Mouse (Mus musculus) embryonic facial prominence, embryonic 13.5 days (tissue): Measurements from ENCODE around the gene Ppp1r3f. TPM values are rescaled to one million over a fixed set of nuclear protein-coding genes. Genes with fewer than 3 reads are reported as not detected.
A peak's percentile ranks its signal among the peaks of the same experiment; 100 is the strongest.

Experiments
- ATAC-seq: fragments of 200-750 bp; cut with Nextera tagmentation; 2 replicates; pipeline ENCODE4 v1.8.0; 2017; ENCODE audit warnings: low read depth; ENCODE audit not compliant: insufficient number of reproducible peaks, insufficient read depth, low FRiP score, low TSS enrichment
- H3K27ac ChIP-seq: fragments of 300-500 bp; sonication (generic); 2 replicates; pipeline ENCODE4 v1.5.1; 2015; ENCODE audit warnings: moderate library complexity, mild to moderate bottlenecking, inconsistent platforms
- H3K27me3 ChIP-seq: fragments of 300-500 bp; sonication (generic); 2 replicates; pipeline ENCODE4 v1.6.1; 2015; ENCODE audit warnings: mild to moderate bottlenecking, inconsistent platforms
- H3K36me3 ChIP-seq: fragments of 300-500 bp; sonication (generic); 2 replicates; pipeline ENCODE4 v1.6.1; 2015; ENCODE audit warnings: mild to moderate bottlenecking, inconsistent platforms
- H3K4me1 ChIP-seq: fragments of 300-500 bp; sonication (generic); 2 replicates; pipeline ENCODE4 v1.6.1; 2015; ENCODE audit warnings: inconsistent platforms
- H3K4me2 ChIP-seq: fragments of 300-500 bp; sonication (generic); 2 replicates; pipeline ENCODE4 v1.6.1; 2015; ENCODE audit warnings: moderate library complexity, mild to moderate bottlenecking, inconsistent platforms
- H3K4me3 ChIP-seq: fragments of 300-500 bp; sonication (generic); 2 replicates; pipeline ENCODE4 v1.5.1; 2015; ENCODE audit warnings: mild to moderate bottlenecking, inconsistent platforms
- H3K9ac ChIP-seq: fragments of 300-500 bp; sonication (generic); 2 replicates; pipeline ENCODE4 v1.6.1; 2015; ENCODE audit warnings: mild to moderate bottlenecking, inconsistent platforms
- H3K9me3 ChIP-seq: fragments of 300-500 bp; sonication (generic); 2 replicates; pipeline ENCODE4 v1.6.1; 2016; ENCODE audit warnings: inconsistent platforms
- WGBS: fragments of 180-500 bp; shearing (Covaris S2); methylation state at CpG from one replicate; pipeline ENCODE4 v1.1.7; 2015; ENCODE audit warnings: mixed read lengths; 5-methylcytosine and 5-hydroxymethylcytosine counted together
- polyA plus RNA-seq: library from polyadenylated mRNA; unstranded; fragments of >200 nt; fragmentation: Nextera tagmentation; extraction: Ambion mirVana; gene quantifications from 2 replicates; pipeline ENCODE4 v1.2.1, GENCODE M21; 2015

The Ppp1r3f gene
- polyA plus RNA-seq, 1 experiment from 2014 or later, result 2.5 TPM

GRCm38 (mm10) chrX:7581151-7581550 is 7.1 kb upstream of the Ppp1r3f start:
- no peak for ATAC-seq
- Histone ChIP-seq H3K9me3 (no peaks in the 10 kb centered on the region), H3K4me3 (no peak overlapping the region), H3K9ac (no peak overlapping the region), H3K27me3 (no peaks in the 10 kb centered on the region), H3K4me1 (no peaks in the 10 kb centered on the region), H3K36me3 (0 out of 2 replicates have a peak, but pooled peaks cover 3% of the 10 kb centered on the region), H3K4me2 (no peak overlapping the region), H3K27ac (no peak overlapping the region)
- WGBS, result 96% methylated on average over 2 of the region's 2 CpGs

GRCm38 (mm10) chrX:7574885-7575231 is 775 bp upstream of the Ppp1r3f start:
- WGBS, result 29% methylated on average over 5 of the region's 6 CpGs
- Histone ChIP-seq H3K9me3 (no peaks in the 10 kb centered on the region), H3K4me1 (peaks cover 9% of the 10 kb centered on the region; the same call in 1 of the 2 replicates), H3K27ac (peak overlapping the region; percentile 48; the same call in 1 of the 2 replicates), H3K27me3 (no peaks in the 10 kb centered on the region), H3K36me3 (no peaks in the 10 kb centered on the region), H3K4me2 (peak overlapping the region; percentile 53), H3K9ac (no peak overlapping the region), H3K4me3 (peak overlapping the region; percentile 56)
- no peak for ATAC-seq

- Histone ChIP-seq H3K4me3 (peak within 1 kb of the TSS; percentile 56), H3K27me3 (no peaks in the 10 kb centered on the region), H3K4me1 (peaks cover 9% of the 10 kb centered on the region; the same call in 1 of the 2 replicates), H3K36me3 (no peaks in the 10 kb centered on the region), H3K9me3 (no peaks in the 10 kb centered on the region), H3K4me2 (peak within 1 kb of the TSS; percentile 63), H3K9ac (peak within 1 kb of the TSS; percentile 77), H3K27ac (peak within 1 kb of the TSS; percentile 84)
- 37% methylated on average over 72 of the region's 72 CpGs for WGBS
- peak; percentile 40; the same call in 1 of the 2 replicates for ATAC-seq
Measured at GRCm38 (mm10) chrX:7573176-7574086, 652 bp downstream of the Ppp1r3f start, which contains the start of gene Foxp3. Gene Foxp3 (plus strand): TSS chrX:7573644.

GRCm38 (mm10) chrX:7572466-7572865 is 1.6 kb downstream of the Ppp1r3f start:
- Histone ChIP-seq H3K4me3 (no peak overlapping the region), H3K27ac (no peak overlapping the region), H3K9ac (no peak overlapping the region), H3K36me3 (no peaks in the 10 kb centered on the region), H3K9me3 (no peaks in the 10 kb centered on the region), H3K4me2 (peak overlapping the region; percentile 63), H3K4me1 (peaks cover 9% of the 10 kb centered on the region; the same call in 1 of the 2 replicates), H3K27me3 (no peaks in the 10 kb centered on the region)
- ATAC-seq, result no peak
- 89% methylated on average over 10 of the region's 10 CpGs for WGBS

- 84% methylated on average over 9 of the region's 9 CpGs for WGBS
- Histone ChIP-seq H3K27me3 (no peaks in the 10 kb centered on the region), H3K4me2 (no peak overlapping the region), H3K27ac (no peak overlapping the region), H3K9ac (no peak overlapping the region), H3K4me1 (peaks cover 9% of the 10 kb centered on the region; the same call in 1 of the 2 replicates), H3K9me3 (no peaks in the 10 kb centered on the region), H3K36me3 (no peaks in the 10 kb centered on the region), H3K4me3 (no peak overlapping the region)
- no peak for ATAC-seq
Measured at GRCm38 (mm10) chrX:7571565-7572136, 2.4 kb downstream of the Ppp1r3f start.

- Histone ChIP-seq H3K9me3 (no peaks in the 10 kb centered on the region), H3K36me3 (no peaks in the 10 kb centered on the region), H3K4me1 (peaks cover 9% of the 10 kb centered on the region; the same call in 1 of the 2 replicates), H3K27me3 (no peaks in the 10 kb centered on the region), H3K27ac (no peak overlapping the region), H3K4me3 (no peak overlapping the region), H3K4me2 (no peak overlapping the region), H3K9ac (no peak overlapping the region)
- WGBS, result 67% methylated on average over 7 of the region's 7 CpGs
- no peak for ATAC-seq
Measured at GRCm38 (mm10) chrX:7570481-7571175, 3.5 kb downstream of the Ppp1r3f start.

GRCm38 (mm10) chrX:7567491-7567890 is 6.6 kb downstream of the Ppp1r3f start:
- Histone ChIP-seq H3K9me3 (no peaks in the 10 kb centered on the region), H3K9ac (no peak overlapping the region), H3K4me1 (no peaks in the 10 kb centered on the region), H3K27me3 (no peaks in the 10 kb centered on the region), H3K27ac (no peak overlapping the region), H3K4me2 (no peak overlapping the region), H3K36me3 (no peaks in the 10 kb centered on the region), H3K4me3 (no peak overlapping the region)
- no peak for ATAC-seq
- 83% methylated on average over 8 of the region's 9 CpGs for WGBS

- Histone ChIP-seq H3K27me3 (no peaks in the 10 kb centered on the region), H3K36me3 (no peaks in the 10 kb centered on the region), H3K4me3 (no peak overlapping the region), H3K9me3 (no peaks in the 10 kb centered on the region), H3K4me2 (no peak overlapping the region), H3K27ac (no peak overlapping the region), H3K4me1 (no peaks in the 10 kb centered on the region), H3K9ac (no peak overlapping the region)
- WGBS, result 77% methylated on average over 6 of the region's 6 CpGs
- ATAC-seq, result no peak
Measured at GRCm38 (mm10) chrX:7566352-7566751, 7.7 kb downstream of the Ppp1r3f start.

GRCm38 (mm10) chrX:7563076-7563475 is 11.0 kb downstream of the Ppp1r3f start:
- H3K27ac ChIP-seq, result no peak overlapping the region
- H3K9me3 ChIP-seq, result no peaks in the 10 kb centered on the region
- H3K4me3 ChIP-seq, result no peak overlapping the region
- no peak overlapping the region for H3K9ac ChIP-seq
- H3K4me1 ChIP-seq, result no peaks in the 10 kb centered on the region
- H3K36me3 ChIP-seq, result 0 out of 2 replicates have a peak, but pooled peaks cover 4% of the 10 kb centered on the region
- WGBS, result 28% methylated on average over 2 of the region's 2 CpGs
- no peaks in the 10 kb centered on the region for H3K27me3 ChIP-seq
- no peak for ATAC-seq
- no peak overlapping the region for H3K4me2 ChIP-seq

- no peak for ATAC-seq
Measured at GRCm38 (mm10) chrX:7553474-7553873, 20.6 kb downstream of the Ppp1r3f start.

GRCm38 (mm10) chrX:7524961-7525360 is 49.1 kb downstream of the Ppp1r3f start:
- Histone ChIP-seq H3K36me3 (no peaks in the 10 kb centered on the region), H3K9ac (no peak overlapping the region), H3K27ac (no peak overlapping the region), H3K4me1 (no peaks in the 10 kb centered on the region), H3K4me3 (no peak overlapping the region), H3K4me2 (no peak overlapping the region), H3K9me3 (no peaks in the 10 kb centered on the region), H3K27me3 (no peaks in the 10 kb centered on the region)
- 43% methylated on average over 3 of the region's 3 CpGs for WGBS
- no peak for ATAC-seq

More at GRCm38 (mm10) chrX:7553474-7553873, 20.6 kb downstream of the Ppp1r3f start:
- Histone ChIP-seq H3K4me3 (no peak overlapping the region), H3K36me3 (no peaks in the 10 kb centered on the region), H3K4me2 (no peak overlapping the region), H3K27ac (no peak overlapping the region), H3K4me1 (no peaks in the 10 kb centered on the region), H3K27me3 (no peaks in the 10 kb centered on the region), H3K9ac (no peak overlapping the region), H3K9me3 (no peaks in the 10 kb centered on the region)
- WGBS, result 88% methylated on average over 4 of the region's 4 CpGs
